Mouse (Mus musculus) CD4-positive naive resting alpha-beta T cell, adult 57 days (primary cell): Measurements from ENCODE around the gene Pm20d1. TPM values are rescaled to one million over a fixed set of nuclear protein-coding genes. Genes with fewer than 3 reads are reported as not detected.

Experiments used
- total RNA-seq: library from RNA; stranded (reverse); gene quantifications from one replicate; pipeline ENCODE4 v1.2.4, GENCODE M21; 2023

Gene Pm20d1
- total RNA-seq, result not detected

GRCm38 (mm10) chr1:131797202-131797909 is at the start of gene Pm20d1:
Gene Pm20d1, plus strand, starts transcription at chr1:131797381.

GRCm38 (mm10) chr1:131827207-131827786 is 30.1 kb downstream of the Pm20d1 start, which contains the start of gene Slc41a1:
Gene Slc41a1, plus strand, starts transcription at chr1:131827493.

GRCm38 (mm10) chr1:131867093-131867945 is 70.1 kb downstream of the Pm20d1 start, which contains the start of gene Rab29:
Gene Rab29, plus strand, starts transcription at chr1:131867224.

Other genes starting within 250 kb of the Pm20d1 start
- not detected for gene Avpr1b, start 198.1 kb upstream of the Pm20d1 start, total RNA-seq
- 193 TPM for gene Ctse, start 159.1 kb upstream of the Pm20d1 start, total RNA-seq
- 1.5 TPM for gene Rab7b, start 108.7 kb upstream of the Pm20d1 start, total RNA-seq
- gene Slc26a9, start 53.4 kb upstream of the Pm20d1 start, total RNA-seq, result not detected
- 34.8 TPM for gene Slc41a1, start 30.1 kb downstream of the Pm20d1 start, total RNA-seq
- 9.5 TPM for gene Rab29, start 69.8 kb downstream of the Pm20d1 start, total RNA-seq
- gene Nucks1, start 113.2 kb downstream of the Pm20d1 start, total RNA-seq, result 72.1 TPM
- gene Slc45a3, start 165.6 kb downstream of the Pm20d1 start, total RNA-seq, result 2.0 TPM
- 337 TPM for gene Elk4, start 210.2 kb downstream of the Pm20d1 start, total RNA-seq